ENCODE assay signal across 8 mouse cellular contexts in genomic region chr12:10438054-10439001, GRCm38 (mm10). TPM values are rescaled to one million over a fixed set of nuclear protein-coding genes. Genes with fewer than 3 reads are reported as not detected.
DNase-seq lines count a peak whose midpoint lies in the region; ATAC-seq and TF ChIP-seq lines count a peak whose summit lies in the region.

No protein-coding gene starts in this region.

- no peaks in the 10 kb centered on the region for H3K36me3 ChIP-seq in hindbrain, postnatal 0 days (ENCODE audit: insufficient read depth, low read length)

- ATAC-seq in hindbrain, postnatal 0 days, result peak; percentile 78
- ATAC-seq in inflammation-experienced regulatory T-cells, adult 6 months, result no peak

- TF ChIP-seq CTCF in cerebellum, adult 2 months (IDR thresholded peaks at IDR 0.05; ENCODE audit: borderline replicate concordance, insufficient read depth, low read depth, low read length), result peak; percentile 86
- TF ChIP-seq CTCF in hindbrain, postnatal 0 days (IDR thresholded peaks at IDR 0.05; ENCODE audit: low read depth), result peak; percentile 93

- no peak overlapping the region for H3K9ac ChIP-seq in hindbrain, postnatal 0 days (replicated peaks; ENCODE audit: low read length)

- peak; percentile 76 for DNase-seq in Muller cell, postnatal 12 days (ENCODE audit: inconsistent ontology term)
- DNase-seq in cerebellum, adult 2 months, result peak; percentile 60 to 77
- DNase-seq in frontal cortex, adult 2 months (ENCODE audit: extremely low spot score in 1 of 2, low spot score in 1 of 2), result peak; percentile 42 to 92
- peak; percentile 91 for DNase-seq in hindbrain, postnatal 0 days (ENCODE audit: low spot score)
- DNase-seq in left cerebral cortex, adult 18-20 months (ENCODE audit: low spot score in 2 of 2), result peak; percentile 84 to 91
- DNase-seq in mesoderm, embryonic 11.5 days (ENCODE audit: low read depth, low spot score), result peak; percentile 83
- DNase-seq in skeletal muscle tissue, adult 2 months (ENCODE audit: low read depth, low spot score), result peak; percentile 70

- no peak for TF ChIP-seq POLR2A in cerebellum, adult 2 months (IDR thresholded peaks at IDR 0.05; ENCODE audit: borderline replicate concordance, insufficient read depth, low read length)

- H3K27ac ChIP-seq in cerebellum, adult 2 months (ENCODE audit: insufficient read depth, low read length), result no peak overlapping the region
- no peak overlapping the region for H3K27ac ChIP-seq in hindbrain, postnatal 0 days

- no peaks in the 10 kb centered on the region for H3K9me3 ChIP-seq in hindbrain, postnatal 0 days (ENCODE audit: low read length)

- no peaks in the 10 kb centered on the region; the same call in 1 of the 2 replicates for H3K27me3 ChIP-seq in cerebellum, adult 2 months (ENCODE audit: control insufficient read depth, insufficient read depth, low read length)
- H3K27me3 ChIP-seq in hindbrain, postnatal 0 days (ENCODE audit: insufficient read depth, low read length), result no peaks in the 10 kb centered on the region

- H3K4me3 ChIP-seq in cerebellum, adult 2 months (replicated peaks; ENCODE audit: insufficient read depth, low read depth, low read length), result no peak overlapping the region
- no peak overlapping the region for H3K4me3 ChIP-seq in hindbrain, postnatal 0 days (ENCODE audit: low read length)

- no peak overlapping the region for H3K4me2 ChIP-seq in hindbrain, postnatal 0 days (ENCODE audit: low read depth, low read length)

- no peaks in the 10 kb centered on the region for H3K4me1 ChIP-seq in cerebellum, adult 2 months (ENCODE audit: control insufficient read depth, insufficient read depth, low read length)
- 0 out of 2 replicates have a peak, but pooled peaks cover 8% of the 10 kb centered on the region for H3K4me1 ChIP-seq in hindbrain, postnatal 0 days (ENCODE audit: insufficient read depth, low read length)

- 9% methylated on average over 15 of the region's 15 CpGs for WGBS in cerebellum, adult 2 months
- WGBS in hindbrain, postnatal 0 days, result 32% methylated on average over 15 of the region's 15 CpGs

RNA-seq across cellular contexts. Expression of gene Rdh14, which starts 47.8 kb away (rescaled TPM):
- 38.4 and 39.9 TPM in 2 replicates for polyA plus RNA-seq in cerebellum, adult 2 months (2012; rRNA removed)
- 34.2 and 37.7 TPM in 2 replicates for polyA plus RNA-seq in frontal cortex, adult 2 months (2012; rRNA removed)
- 31.7 and 38.4 TPM in 2 replicates for total RNA-seq in hindbrain, postnatal 0 days (2014; rRNA removed)
- 44.5 and 48.3 TPM in 2 replicates for polyA plus RNA-seq in hindbrain, postnatal 0 days (2015; fragmentation: Nextera tagmentation; extraction: Ambion mirVana)
- 10 to 100 TPM; 30.1 to 34.2 TPM for total RNA-seq in left cerebral cortex, adult 18-20 months (2021)
- 10 to 100 TPM in 1 of 3 experiments, 1 to 10 TPM in 2; 7.1 to 10.6 (median 8.8) TPM for polyA plus RNA-seq in inflammation-experienced regulatory T-cells, adult 6 months (2017; shearing (Covaris generic))
